Mouse (Mus musculus): Measurements from ENCODE around the gene Fmnl3.

DNA sequence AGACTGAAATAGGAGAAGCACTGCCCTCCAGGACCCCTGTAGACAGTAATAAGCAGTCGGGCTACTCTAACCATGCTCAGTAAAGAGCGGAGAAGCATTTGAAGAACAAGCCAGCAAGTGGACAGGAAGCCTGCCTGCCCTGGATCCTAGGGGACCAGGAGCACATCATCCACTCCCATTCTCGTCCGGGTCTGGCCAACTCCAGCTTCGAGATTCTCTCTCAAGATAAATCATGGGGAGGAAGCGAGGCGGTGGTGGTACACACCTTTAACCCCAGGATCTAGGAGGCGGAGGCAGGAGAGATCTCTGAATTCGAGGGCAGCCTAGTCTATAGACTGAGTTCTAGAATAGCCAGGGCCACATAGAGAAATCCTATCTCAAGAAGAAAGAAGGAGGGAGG, 46.1 kb downstream of the Fmnl3 start:
- TF ChIP-seq USF1 (IDR thresholded peaks at IDR 0.05; ENCODE audit: low read depth, low read length) (no peak), CTCF (IDR thresholded peaks at IDR 0.05 in 2 of 3, conservative IDR thresholded peaks at IDR 0.05 in 1 of 3; ENCODE audit: control insufficient read depth in 1 of 3, insufficient read depth in 1 of 3, low read depth in 2 of 3, low read length in 3 of 3, poor library complexity in 1 of 3, severe bottlenecking in 1 of 3) (no peak), ZNF384 (IDR thresholded peaks at IDR 0.05; ENCODE audit: low read depth, low read length) (no peak), MAX (IDR thresholded peaks at IDR 0.05; ENCODE audit: low read length) (no peak), POLR2A (IDR thresholded peaks at IDR 0.05; ENCODE audit: control insufficient read depth in 1 of 2, insufficient read depth in 1 of 2, low read depth in 1 of 2, low read length in 2 of 2, poor library complexity in 1 of 2) (no peak), E2F4 (IDR thresholded peaks at IDR 0.05; ENCODE audit: borderline replicate concordance, low read depth, low read length) (no peak), ZC3H11A (IDR thresholded peaks at IDR 0.05; ENCODE audit: low read depth, low read length) (no peak), MAFK (IDR thresholded peaks at IDR 0.05; ENCODE audit: borderline replicate concordance, low read depth, low read length) (no peak), GABPA (IDR thresholded peaks at IDR 0.05; ENCODE audit: low read depth, low read length) (no peak), HCFC1 (IDR thresholded peaks at IDR 0.05; ENCODE audit: low read depth, low read length) (no peak), TAL1 (IDR thresholded peaks at IDR 0.05; ENCODE audit: low read length) (no peak)
